Mouse (Mus musculus) CD4-positive, CD25-positive, alpha-beta regulatory T cell, adult 4 months (primary cell): ENCODE data around the gene Olfr692. TPM values are rescaled to one million over a fixed set of nuclear protein-coding genes. Genes with fewer than 3 reads are reported as not detected.
A peak's percentile ranks its signal among the peaks of the same experiment; 100 is the strongest.

Source experiments
- ATAC-seq: one replicate; pipeline ENCODE4 v1.8.0; 2017
- polyA plus RNA-seq, 2 experiments: library from polyadenylated mRNA; unstranded; fragments of 100-300 nt; shearing (Covaris generic); gene quantifications; one replicate each; pipeline ENCODE4 v1.2.1; 2017

Olfr692 gene
- polyA plus RNA-seq, 2 experiments from 2014 or later, result not detected

DNA sequence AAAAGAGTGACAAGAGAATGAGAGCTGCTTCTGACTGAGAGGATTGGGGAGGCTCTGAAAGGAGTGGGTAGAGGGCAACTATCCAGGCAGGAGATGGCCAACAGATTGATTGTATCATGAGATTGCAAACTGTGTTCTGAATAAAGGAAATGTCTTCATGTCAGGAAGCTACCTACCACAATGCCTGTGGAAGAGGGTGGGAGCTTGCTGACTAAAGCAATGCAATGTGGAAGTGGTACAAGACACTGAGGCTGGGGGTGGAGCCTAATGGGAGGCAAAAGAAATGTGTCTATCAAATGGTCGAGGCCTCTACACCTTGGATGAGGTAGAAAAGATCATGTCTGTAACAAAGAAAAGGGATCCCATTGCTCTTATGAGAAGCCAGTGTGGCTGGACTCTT lies 38.3 kb downstream of the Olfr692 start:
- no peak for ATAC-seq

DNA sequence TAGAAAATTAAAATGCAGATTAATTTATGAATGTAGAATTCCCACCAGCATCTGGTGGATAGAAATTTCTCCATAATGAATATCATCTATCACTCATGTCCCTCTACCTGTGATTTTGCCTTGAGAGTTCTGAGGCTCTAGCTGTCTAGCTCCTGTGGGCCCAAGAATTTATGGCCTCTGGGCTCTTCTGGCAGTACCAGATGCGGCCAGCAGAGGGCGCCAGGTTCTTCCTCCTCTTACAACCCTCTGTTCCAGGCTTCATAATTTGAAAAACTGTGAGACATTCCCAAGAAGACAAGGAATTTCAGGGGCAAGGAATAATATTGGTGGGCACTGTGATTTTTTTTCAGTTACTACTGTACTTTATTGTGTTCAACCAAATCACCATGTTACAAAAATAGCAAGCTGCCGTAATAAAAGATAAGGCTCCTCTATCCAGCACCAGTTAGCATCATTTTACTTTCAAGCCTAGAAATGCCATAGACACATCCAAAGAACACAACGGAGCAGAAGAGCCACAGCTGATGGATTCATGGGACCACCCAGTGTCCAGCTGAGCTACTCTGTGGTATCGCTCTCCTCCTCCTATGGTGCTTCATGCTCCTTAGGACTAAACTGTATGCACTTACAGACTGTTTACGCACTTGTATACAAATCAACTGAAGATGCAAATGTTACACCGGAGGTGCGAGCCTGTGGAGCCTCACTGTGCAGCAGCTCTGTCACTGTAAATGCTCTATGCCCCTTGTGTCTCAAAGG lies 44.0 kb downstream of the Olfr692 start:
- peak; percentile 77 for ATAC-seq

DNA sequence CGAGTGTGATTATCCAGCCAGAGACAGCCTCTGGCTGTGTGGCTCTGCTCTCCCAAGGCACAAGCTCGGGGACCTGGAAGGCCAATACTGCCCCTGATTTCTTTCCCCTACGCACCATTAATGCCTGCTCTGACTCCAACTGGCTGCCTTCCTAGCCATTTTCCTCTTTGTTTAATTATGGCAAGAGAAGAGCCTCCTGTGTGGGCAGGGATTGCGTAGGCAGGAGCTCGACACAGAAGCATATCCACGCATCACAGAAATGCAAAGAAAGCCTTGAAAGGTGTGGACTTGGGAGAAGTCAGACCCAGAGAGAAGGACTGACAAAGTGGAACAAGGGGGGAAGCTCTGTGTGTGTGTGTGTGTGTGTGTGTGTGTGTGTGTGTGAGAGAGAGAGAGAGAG lies 46.4 kb downstream of the Olfr692 start:
- no peak for ATAC-seq

DNA sequence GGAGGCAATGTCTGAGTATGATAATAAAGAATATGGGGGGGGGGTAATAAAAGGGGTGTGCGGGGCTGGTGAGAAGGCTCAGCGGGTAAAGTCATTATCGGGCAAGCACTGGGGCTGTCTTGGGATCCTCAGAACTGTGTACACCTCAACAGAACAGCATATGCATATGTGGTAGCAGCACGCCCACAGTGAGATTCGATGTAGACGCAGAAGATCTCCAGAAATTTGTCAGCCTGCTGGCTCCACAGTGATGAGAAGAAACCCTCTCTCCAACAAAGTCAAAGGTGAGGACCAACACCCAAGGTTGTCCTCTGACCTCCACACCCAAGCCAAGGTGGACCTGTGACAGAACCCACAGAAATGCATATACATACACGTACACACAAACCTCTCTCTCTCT lies 48.5 kb downstream of the Olfr692 start:
- ATAC-seq, result no peak

DNA sequence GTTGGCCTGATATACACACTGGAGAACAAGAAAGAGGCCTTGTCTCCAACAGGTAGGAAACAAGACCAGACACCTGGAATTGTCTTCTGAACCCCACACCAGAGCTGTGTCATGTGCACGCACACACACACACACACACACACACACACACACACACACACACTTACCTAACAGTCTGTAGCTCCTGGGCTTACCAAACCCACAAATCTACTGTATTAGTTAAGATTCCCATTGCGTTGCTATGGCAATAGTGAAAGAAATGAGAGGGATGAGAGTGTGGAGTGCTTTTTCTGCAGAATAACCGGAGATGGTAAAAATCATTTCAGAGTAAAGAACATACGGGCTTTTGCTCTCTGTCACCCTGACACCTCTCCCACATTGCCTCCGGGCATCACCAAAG lies 50.1 kb downstream of the Olfr692 start:
- no peak for ATAC-seq

Other genes starting within 250 kb of the Olfr692 start
- not detected for gene Olfr683, start 221.2 kb upstream of the Olfr692 start, polyA plus RNA-seq
- gene Olfr684, start 204.6 kb upstream of the Olfr692 start, polyA plus RNA-seq, result not detected
- gene Olfr685, start 182.2 kb upstream of the Olfr692 start, polyA plus RNA-seq, result not detected
- gene Olfr686, start 160.7 kb upstream of the Olfr692 start, polyA plus RNA-seq, result not detected
- gene Olfr688, start 80.1 kb upstream of the Olfr692 start, polyA plus RNA-seq, result not detected
- gene Olfr689, start 57.1 kb upstream of the Olfr692 start, polyA plus RNA-seq, result not detected
- gene Olfr690, start 34.1 kb upstream of the Olfr692 start, polyA plus RNA-seq, result not detected
- not detected for gene Olfr691, start 26.0 kb upstream of the Olfr692 start, polyA plus RNA-seq
- not detected for gene Gm5901, start 6.8 kb downstream of the Olfr692 start, polyA plus RNA-seq
- 10 to 100 TPM in 1 of 2 experiments, 1 to 10 TPM in 1; 9.6 to 27.0 TPM for gene Fam160a2, start 31.8 kb downstream of the Olfr692 start, polyA plus RNA-seq
- not detected for gene Cnga4, start 36.3 kb downstream of the Olfr692 start, polyA plus RNA-seq
- not detected for gene Cckbr, start 57.5 kb downstream of the Olfr692 start, polyA plus RNA-seq
- gene Cavin3, start 114.1 kb downstream of the Olfr692 start, polyA plus RNA-seq, result under 1 TPM in 1 of 2 experiments, not detected in 1; 0.19 TPM
- 10 to 100 TPM; 21.6 to 25.9 TPM for gene Smpd1, start 186.1 kb downstream of the Olfr692 start, polyA plus RNA-seq
- gene Apbb1, start 213.4 kb downstream of the Olfr692 start, polyA plus RNA-seq, result 10 to 100 TPM in 1 of 2 experiments, 1 to 10 TPM in 1; 7.5 to 10.2 TPM
- gene Hpx, start 231.9 kb downstream of the Olfr692 start, polyA plus RNA-seq, result not detected